Mouse (Mus musculus) embryonic fibroblast, embryonic 13.5 days (primary cell): ENCODE measurements around the gene Msh2. TPM values are rescaled to one million over a fixed set of nuclear protein-coding genes. Genes with fewer than 3 reads are reported as not detected.

Experiments
- H3K27ac ChIP-seq: 2 replicates; pipeline ENCODE4 v1.5.1; 2012; ENCODE audit warnings: low read length, control low read depth, inconsistent platforms; ENCODE audit not compliant: insufficient read depth
- H3K4me1 ChIP-seq: 2 replicates; pipeline ENCODE4 v1.6.1; 2011; ENCODE audit warnings: low read length; ENCODE audit not compliant: control insufficient read depth, insufficient read depth
- H3K4me3 ChIP-seq: 2 replicates; pipeline ENCODE4 v1.5.1; 2011; ENCODE audit warnings: mild to moderate bottlenecking, control low read depth, low read length; ENCODE audit not compliant: insufficient read depth
- CTCF ChIP-seq: IDR thresholded peaks from 2 replicates; pipeline ENCODE4 v1.5.1; 2011; ENCODE audit warnings: mild to moderate bottlenecking, control low read depth, low read length, moderate library complexity, borderline replicate concordance; ENCODE audit not compliant: insufficient read depth
- POLR2A ChIP-seq: IDR thresholded peaks from 2 replicates; pipeline ENCODE4 v1.6.1; 2011; ENCODE audit warnings: low read depth, mild to moderate bottlenecking, control low read depth, low read length, moderate library complexity
- polyA plus RNA-seq: library from polyadenylated mRNA; stranded (reverse); fragments of >200 nt; gene quantifications from 2 replicates; pipeline ENCODE4 v1.2.4, GENCODE M21; 2011; ENCODE audit warnings: low read depth; ENCODE audit not compliant: missing spikeins, insufficient read length

The Msh2 gene
- polyA plus RNA-seq, 1 experiment: 32.1 TPM

DNA sequence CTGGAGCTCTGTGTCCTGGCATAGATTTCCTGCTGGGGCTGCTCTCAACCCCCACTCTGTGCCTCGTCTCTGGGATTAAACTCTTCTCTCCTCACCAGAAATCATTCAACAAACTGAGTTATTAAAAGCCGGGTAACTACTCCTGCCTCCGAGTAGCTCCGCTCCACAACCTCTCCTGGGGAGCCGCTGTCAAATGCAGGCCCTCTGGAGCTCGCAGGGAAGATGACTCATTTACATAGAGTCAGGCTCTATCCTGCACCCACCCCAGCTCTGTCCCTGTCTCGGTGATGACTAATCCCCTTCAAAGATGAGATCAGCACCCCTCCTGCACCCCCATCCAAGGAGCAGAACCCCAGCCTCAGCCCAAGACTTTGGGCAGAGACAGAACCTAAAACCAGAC lies 91.0 kb downstream of the Msh2 start:
- peak overlapping the region; percentile 54; the same call in 1 of the 2 replicates for H3K27ac ChIP-seq
- TF ChIP-seq CTCF: no peak
- TF ChIP-seq POLR2A: no peak

DNA sequence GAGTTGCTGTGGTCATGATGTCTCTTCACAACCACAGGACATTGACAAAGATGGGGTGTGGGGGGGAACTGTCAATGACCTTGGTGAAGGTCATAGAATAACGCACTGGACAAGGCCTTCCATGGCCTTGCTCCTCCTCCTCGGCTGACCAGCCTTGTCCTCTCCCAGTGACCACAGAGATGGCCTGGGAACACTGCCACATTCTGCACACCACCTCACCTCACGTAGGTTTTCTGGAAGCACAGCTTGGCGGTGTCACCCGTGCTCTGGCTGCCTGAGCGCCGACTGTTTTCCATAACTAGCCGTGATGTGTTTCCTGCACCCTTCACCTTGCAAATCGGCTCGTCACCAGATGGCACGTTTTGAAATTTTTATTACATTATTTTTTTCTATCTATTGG lies 92.9 kb downstream of the Msh2 start:
- peaks cover 8% of the 10 kb centered on the region for H3K4me1 ChIP-seq
- H3K4me3 ChIP-seq: no peak overlapping the region
- TF ChIP-seq CTCF (no peak), POLR2A (no peak)
- H3K27ac ChIP-seq: no peak overlapping the region

More for the DNA sequence above, 91.0 kb downstream of the Msh2 start:
- Histone ChIP-seq H3K4me3 (no peak overlapping the region), H3K4me1 (peaks cover 8% of the 10 kb centered on the region)

- H3K4me1 ChIP-seq: peaks cover 8% of the 10 kb centered on the region
- H3K27ac ChIP-seq: no peak overlapping the region
- no peak overlapping the region for H3K4me3 ChIP-seq
- TF ChIP-seq POLR2A (no peak), CTCF (no peak)
Measured at GRCm38 (mm10) chr17:87766888-87767287, 94.8 kb downstream of the Msh2 start.

DNA sequence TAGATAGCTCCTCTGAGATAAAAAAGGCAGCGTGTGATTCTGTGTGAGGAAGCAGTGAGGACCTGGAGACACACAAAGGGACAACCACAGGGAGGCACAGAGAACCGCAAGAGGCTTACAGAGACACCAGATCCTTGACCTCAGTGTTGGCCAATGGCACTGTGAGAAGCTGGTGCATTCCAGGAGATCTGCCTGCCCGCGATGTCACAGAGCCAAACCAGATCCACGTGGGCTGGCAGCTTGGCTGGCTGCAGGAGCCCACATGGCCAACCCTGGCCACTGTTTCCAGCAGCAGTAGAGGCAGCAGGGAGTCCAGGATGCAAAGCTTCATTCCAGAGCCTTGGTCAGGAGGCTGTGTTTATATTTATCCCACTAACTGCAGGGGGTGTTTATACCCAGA lies 98.6 kb downstream of the Msh2 start:
- no peaks in the 10 kb centered on the region for H3K4me1 ChIP-seq
- H3K4me3 ChIP-seq: no peak overlapping the region
- H3K27ac ChIP-seq: no peak overlapping the region
- TF ChIP-seq CTCF (no peak), POLR2A (no peak)

GRCm38 (mm10) chr17:87773175-87773574 lies 101.0 kb downstream of the Msh2 start:
- no peaks in the 10 kb centered on the region for H3K4me1 ChIP-seq
- H3K27ac ChIP-seq: no peak overlapping the region
- H3K4me3 ChIP-seq: no peak overlapping the region
- TF ChIP-seq CTCF: no peak
- no peak for TF ChIP-seq POLR2A

Other genes with a start within 250 kb of the Msh2 start
- not detected in 2 replicates for gene Stpg4, start 244.6 kb upstream of the Msh2 start, polyA plus RNA-seq
- 1,045 and 1,155 TPM in 2 replicates for gene Calm2, start 225.4 kb upstream of the Msh2 start, polyA plus RNA-seq
- gene Epcam, start 36.4 kb upstream of the Msh2 start, polyA plus RNA-seq: not detected in 2 replicates
- not detected in 2 replicates for gene Kcnk12, start 125.7 kb downstream of the Msh2 start, polyA plus RNA-seq
- gene Rpl36-ps4, start 248.6 kb downstream of the Msh2 start, polyA plus RNA-seq: not detected in 2 replicates